Mouse (Mus musculus): ENCODE data around the gene Sumo2. TPM values are rescaled to one million over a fixed set of nuclear protein-coding genes. Genes with fewer than 3 reads are reported as not detected.

Gene Sumo2
- 633 TPM for polyA plus RNA-seq (2017; shearing (Covaris generic))

DNA sequence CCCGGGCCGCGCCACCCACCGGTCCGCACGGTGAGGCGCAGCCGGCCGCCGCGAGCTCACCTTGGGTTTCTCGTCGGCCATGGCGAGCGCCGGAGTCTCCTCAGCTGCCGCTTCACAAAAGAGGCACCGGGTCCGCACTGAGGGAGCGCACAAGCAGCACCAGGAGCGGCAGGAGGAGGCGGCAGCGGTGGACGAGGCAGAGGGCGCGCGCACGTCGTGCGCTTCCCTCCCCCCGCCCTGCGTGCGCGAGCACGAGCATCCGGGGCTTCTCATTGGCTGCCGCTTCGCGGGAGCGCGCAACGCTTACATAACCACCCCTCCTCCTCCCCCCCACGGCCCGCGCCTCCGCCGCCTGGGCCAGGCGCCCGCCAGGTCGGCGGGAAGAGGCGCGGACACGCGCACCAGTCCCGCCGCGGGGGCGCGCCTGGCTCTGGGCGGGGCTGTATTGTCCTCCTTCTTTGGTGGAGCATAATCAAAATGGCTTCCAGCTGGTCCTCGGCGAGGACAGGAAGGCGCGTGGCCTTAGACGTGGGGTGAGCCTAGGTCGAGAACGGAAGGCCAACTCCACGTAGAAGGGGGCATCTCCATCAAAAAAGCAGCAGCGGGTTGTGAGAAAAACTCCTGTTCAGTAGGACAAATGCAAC is at the start of gene Sumo2:
Gene Sumo2, minus strand, starts transcription at position 239 of the 644 bp plus-strand sequence.

DNA sequence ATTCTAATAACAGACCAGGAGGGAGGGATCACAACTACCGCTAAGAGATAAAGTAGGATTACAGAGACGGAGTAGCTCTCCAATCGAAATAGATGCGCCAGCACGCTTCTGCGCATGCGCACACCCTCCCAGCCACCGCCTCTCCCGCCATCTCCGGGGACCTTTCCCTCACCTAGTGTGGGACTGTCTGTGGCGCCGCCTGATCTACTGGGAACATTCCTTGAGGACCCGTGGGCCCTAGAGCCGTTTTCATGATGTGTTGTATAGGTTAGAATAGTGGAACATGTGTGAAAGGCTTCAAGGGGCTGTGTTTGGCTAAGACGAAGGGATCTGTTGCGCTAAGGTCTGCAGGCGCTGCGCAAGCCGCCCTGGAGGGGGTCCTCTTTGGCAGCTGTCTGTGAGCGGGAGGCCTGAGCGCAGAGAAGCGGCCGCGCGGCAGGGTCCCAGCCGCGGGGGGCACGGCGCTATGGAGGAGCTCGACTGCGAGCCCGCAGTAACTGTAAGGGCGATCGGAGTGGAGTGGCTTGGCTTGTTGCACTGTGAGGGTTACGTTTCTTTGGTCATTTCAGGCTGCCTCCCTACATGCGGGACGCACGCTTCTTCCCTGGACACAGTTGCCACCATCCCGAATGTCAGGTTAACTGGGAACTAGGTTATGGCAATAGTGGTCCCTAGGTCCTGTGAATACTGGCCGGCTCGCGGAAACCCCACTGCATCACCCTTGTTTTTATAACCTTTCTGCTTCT is 28.2 kb upstream of the Sumo2 start, which contains the start of gene Nup85:
Gene Nup85, plus strand, starts transcription at position 371 of the 746 bp plus-strand sequence.

DNA sequence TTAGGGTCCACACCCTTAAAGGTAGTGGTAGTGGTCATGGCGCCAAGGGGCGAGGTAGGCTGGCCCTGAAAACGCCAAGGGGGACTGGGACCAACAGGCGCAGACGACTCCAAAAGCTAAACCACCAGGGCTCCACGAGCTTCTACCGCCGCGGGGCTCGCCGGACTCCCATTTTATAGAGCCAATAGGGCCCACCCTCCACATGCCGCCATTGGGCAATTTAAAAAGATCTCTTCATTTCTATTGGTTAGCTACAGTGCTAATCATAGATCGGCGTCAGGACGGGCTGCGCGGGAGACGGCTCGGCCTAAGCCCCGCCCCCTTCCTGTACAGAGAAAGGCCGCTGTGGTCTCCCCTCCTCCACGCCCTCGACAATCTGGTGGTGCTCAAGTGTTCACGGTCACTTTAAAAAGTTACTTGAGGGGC is 21.8 kb downstream of the Sumo2 start, which contains the start of gene Jpt1:
Gene Jpt1, minus strand, starts transcription at position 150 of the 426 bp plus-strand sequence.

DNA sequence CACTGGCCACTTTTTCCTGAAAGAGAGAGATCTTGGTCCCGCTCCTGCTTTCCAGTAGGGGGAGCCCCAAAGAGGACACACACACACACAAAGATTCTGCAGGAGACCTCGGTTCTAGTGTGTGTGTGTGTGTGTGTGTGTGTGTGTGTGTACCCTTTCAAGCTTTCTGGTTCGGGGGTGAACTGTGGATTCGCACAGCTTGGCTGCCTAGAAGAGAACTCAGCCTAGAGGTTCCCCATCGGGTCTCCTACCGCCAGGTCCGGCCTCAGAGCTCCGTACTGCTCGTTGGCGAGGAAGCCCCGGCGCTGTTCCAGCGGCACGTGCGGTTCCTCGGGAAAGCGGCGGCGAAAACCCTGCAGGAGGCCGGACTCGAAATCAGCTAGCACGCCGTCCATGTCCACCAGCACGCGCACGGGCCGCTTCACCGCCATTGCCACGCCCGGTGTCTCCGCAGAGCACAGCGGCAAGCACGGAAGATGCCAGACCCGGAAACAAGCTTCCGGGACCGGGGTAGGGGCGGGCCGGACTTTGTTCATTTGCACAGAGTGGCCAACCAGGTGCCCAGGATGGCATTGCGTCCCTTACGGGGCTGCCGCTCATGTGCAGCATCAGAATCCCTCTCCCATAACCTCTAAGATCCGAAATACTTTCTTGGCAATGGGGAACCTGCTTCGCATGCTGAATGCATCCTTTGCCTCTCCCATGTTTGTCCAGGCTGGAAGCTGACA is 44.6 kb downstream of the Sumo2 start, which contains the start of gene Nt5c:
Gene Nt5c, minus strand, starts transcription at position 507 of the 728 bp plus-strand sequence.

DNA sequence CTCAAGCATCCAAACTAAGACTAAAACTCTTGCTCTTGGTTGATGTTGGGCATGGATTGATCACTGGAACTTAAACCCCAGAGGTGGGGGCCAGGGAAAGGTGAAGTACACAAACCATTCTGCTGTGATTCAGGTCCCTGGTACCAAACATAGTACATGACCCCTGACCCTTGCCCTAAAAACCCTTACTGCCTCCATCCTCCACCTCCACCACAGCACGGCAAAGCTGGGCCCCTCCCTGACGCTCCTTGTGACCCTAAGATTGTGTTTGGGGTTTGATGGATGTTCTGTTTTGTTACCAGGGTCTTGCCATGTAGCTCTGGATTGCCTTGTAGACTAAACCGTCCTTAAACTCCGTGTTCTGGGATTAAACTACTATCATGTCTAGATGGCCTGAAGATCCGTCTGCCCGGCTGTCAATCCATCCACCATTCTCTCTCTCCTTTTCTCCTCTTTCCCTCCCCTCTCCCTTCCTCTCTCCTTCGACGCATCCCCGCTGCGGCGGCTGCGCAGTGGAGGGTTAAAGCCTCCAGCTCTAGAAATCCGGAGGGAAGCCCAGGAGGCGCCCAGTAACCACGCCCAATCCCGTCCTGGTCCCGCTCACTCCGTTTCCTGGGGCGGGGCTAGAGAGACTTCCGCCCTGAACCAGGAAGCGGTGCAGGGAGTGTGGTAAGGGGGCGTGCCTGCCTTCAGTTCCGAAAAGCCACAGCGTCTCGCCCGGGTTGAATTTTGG is 60.9 kb downstream of the Sumo2 start, which contains the start of gene Armc7:
Gene Armc7, plus strand, starts transcription at position 643 of the 733 bp plus-strand sequence.

Other genes with a start within 250 kb of the Sumo2 start
- 0.30 TPM for gene Fads6, start 238.6 kb downstream of the Sumo2 start, polyA plus RNA-seq (2017; shearing (Covaris generic))
- gene Otop2, start 229.1 kb downstream of the Sumo2 start, polyA plus RNA-seq (2017; shearing (Covaris generic)), result not detected
- not detected for gene Ush1g, start 214.2 kb downstream of the Sumo2 start, polyA plus RNA-seq (2017; shearing (Covaris generic))
- gene Otop3, start 201.5 kb downstream of the Sumo2 start, polyA plus RNA-seq (2017; shearing (Covaris generic)), result not detected
- 30.6 TPM for gene Hid1, start 168.5 kb downstream of the Sumo2 start, polyA plus RNA-seq (2017; shearing (Covaris generic))
- 0.14 TPM for gene Cdr2l, start 154.4 kb downstream of the Sumo2 start, polyA plus RNA-seq (2017; shearing (Covaris generic))
- 83.7 TPM for gene Mrpl58, start 132.5 kb downstream of the Sumo2 start, polyA plus RNA-seq (2017; shearing (Covaris generic))
- gene Atp5h, start 116.3 kb downstream of the Sumo2 start, polyA plus RNA-seq (2017; shearing (Covaris generic)), result 522 TPM
- gene Kctd2, start 116.1 kb downstream of the Sumo2 start, polyA plus RNA-seq (2017; shearing (Covaris generic)), result 82.3 TPM
- not detected for gene Trim80, start 95.7 kb downstream of the Sumo2 start, polyA plus RNA-seq (2017; shearing (Covaris generic))
- gene Slc16a5, start 73.8 kb downstream of the Sumo2 start, polyA plus RNA-seq (2017; shearing (Covaris generic)), result 3.4 TPM
- gene Armc7, start 60.6 kb downstream of the Sumo2 start, polyA plus RNA-seq (2017; shearing (Covaris generic)), result 49.9 TPM
- gene Nt5c, start 44.4 kb downstream of the Sumo2 start, polyA plus RNA-seq (2017; shearing (Covaris generic)), result 176 TPM
- 321 TPM for gene Jpt1, start 21.9 kb downstream of the Sumo2 start, polyA plus RNA-seq (2017; shearing (Covaris generic))
- 60.7 TPM for gene Nup85, start 28.2 kb upstream of the Sumo2 start, polyA plus RNA-seq (2017; shearing (Covaris generic))
- gene Mrps7, start 67.6 kb upstream of the Sumo2 start, polyA plus RNA-seq (2017; shearing (Covaris generic)), result 73.7 TPM
- gene Gga3, start 67.8 kb upstream of the Sumo2 start, polyA plus RNA-seq (2017; shearing (Covaris generic)), result 42.1 TPM
- 381 TPM for gene Mif4gd, start 76.7 kb upstream of the Sumo2 start, polyA plus RNA-seq (2017; shearing (Covaris generic))
- gene Slc25a19, start 92.0 kb upstream of the Sumo2 start, polyA plus RNA-seq (2017; shearing (Covaris generic)), result 80.4 TPM
- gene Grb2, start 172.3 kb upstream of the Sumo2 start, polyA plus RNA-seq (2017; shearing (Covaris generic)), result 232 TPM
- 26.1 TPM for gene Tmem94, start 229.2 kb upstream of the Sumo2 start, polyA plus RNA-seq (2017; shearing (Covaris generic))

All from effector memory CD4-positive, alpha-beta T cell, adult 5 months (primary cell).